Mouse (Mus musculus): ENCODE data around the gene Ahsg.

DNA sequence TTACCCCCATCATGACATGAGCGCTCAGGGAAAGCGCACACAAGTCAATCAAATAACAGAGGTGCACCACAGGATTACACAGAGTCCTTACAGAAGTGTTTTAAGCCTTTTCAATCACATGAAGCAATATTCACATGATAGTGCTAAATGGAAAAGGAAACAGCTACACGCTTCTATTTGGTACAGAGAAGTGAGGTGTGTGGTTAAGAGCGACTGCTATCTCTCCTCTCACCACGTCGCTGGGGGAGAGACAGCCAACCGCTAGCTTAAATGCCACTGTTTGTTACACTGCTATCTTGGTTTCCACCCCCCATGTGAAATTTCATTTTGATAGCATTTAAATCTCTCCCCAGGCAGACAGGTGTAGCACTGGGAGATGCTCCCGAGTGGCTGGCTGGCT lies 1.4 kb upstream of the Ahsg start:
- TF ChIP-seq POLR2A (IDR thresholded peaks at IDR 0.05; ENCODE audit: borderline replicate concordance, extremely low read depth, insufficient read depth, insufficient read length, poor library complexity, severe bottlenecking) (no peak), CTCF (IDR thresholded peaks at IDR 0.05; ENCODE audit: borderline replicate concordance, extremely low read depth, insufficient read depth, insufficient read length) (no peak)
